Mouse (Mus musculus) CH12.LX (cell line): ENCODE data around the gene Rnf214.

ENCODE experiments used
- CHD1 ChIP-seq: IDR thresholded peaks from 2 replicates; pipeline ENCODE4 v1.6.1; 2012; ENCODE audit warnings: low read depth, low read length, improper control_type of control experiment, inconsistent platforms
- CTCF ChIP-seq, 2 experiments: IDR thresholded peaks in 1 of 2; conservative IDR thresholded peaks in 1 of 2; 2 replicates each; pipeline ENCODE4 v1.5.1; 2011 to 2012; ENCODE audit warnings: low read depth in 2 of 2, low read length in 2 of 2, improper control_type of control experiment in 1 of 2, inconsistent platforms in 1 of 2, mild to moderate bottlenecking in 1 of 2, moderate library complexity in 1 of 2
- E2F4 ChIP-seq: IDR thresholded peaks from 2 replicates; pipeline ENCODE4 v1.6.1; 2011; ENCODE audit warnings: low read depth, low read length, improper control_type of control experiment; ENCODE audit not compliant: insufficient replicate concordance
- ETS1 ChIP-seq: conservative IDR thresholded peaks from 2 replicates; pipeline ENCODE4 v1.6.1; 2012; ENCODE audit warnings: low read depth, mild to moderate bottlenecking, inconsistent platforms, low read length, improper control_type of control experiment, moderate library complexity
- JUN ChIP-seq: IDR thresholded peaks from 2 replicates; pipeline ENCODE4 v1.6.1; 2011; ENCODE audit warnings: low read depth, mild to moderate bottlenecking, low read length, improper control_type of control experiment, moderate library complexity; ENCODE audit not compliant: insufficient read depth
- POLR2A ChIP-seq: IDR thresholded peaks from 2 replicates; pipeline ENCODE4 v1.6.1; 2011; ENCODE audit warnings: low read depth, mild to moderate bottlenecking, improper control_type of control experiment, low read length
- ZC3H11A ChIP-seq: IDR thresholded peaks from 2 replicates; pipeline ENCODE4 v1.6.1; 2012; ENCODE audit warnings: low read depth, mild to moderate bottlenecking, inconsistent platforms, low read length, improper control_type of control experiment

DNA sequence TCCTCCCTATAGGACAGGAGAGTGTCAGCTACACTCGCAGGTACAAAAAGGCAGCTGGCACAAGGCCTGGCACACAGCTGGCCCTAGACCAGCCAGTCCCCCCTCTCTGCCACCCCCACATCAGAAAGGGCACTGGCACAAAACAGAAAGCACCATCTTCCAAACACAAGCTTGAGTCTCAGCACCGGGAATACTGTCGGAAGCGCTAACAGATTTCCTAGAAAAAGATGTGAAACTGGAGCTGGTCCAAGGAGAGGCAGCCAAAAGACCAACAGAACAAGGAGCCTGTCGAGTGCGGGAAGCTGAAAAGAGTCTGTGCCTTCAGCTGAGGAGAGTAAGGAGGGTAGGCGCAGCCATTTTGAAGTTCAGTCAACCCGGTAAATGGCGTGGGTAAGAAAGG is 91.6 kb downstream of the Rnf214 start:
- TF ChIP-seq CHD1 (no peak), E2F4 (no peak), JUN (no peak), POLR2A (no peak), ETS1 (no peak), ZC3H11A (no peak), CTCF (conservative IDR thresholded peaks at IDR 0.05 in 1 of 2, IDR thresholded peaks at IDR 0.05 in 1 of 2; ENCODE audit: low read depth in 2 of 2, low read length in 2 of 2) (no peak)
